Mouse (Mus musculus) limb, embryonic 15.5 days (tissue): ENCODE data around the gene Igf1. TPM values are rescaled to one million over a fixed set of nuclear protein-coding genes. Genes with fewer than 3 reads are reported as not detected.
A peak's percentile ranks its signal among the peaks of the same experiment; 100 is the strongest.

Source experiments
- ATAC-seq: fragments of 200-750 bp; cut with Nextera tagmentation; 2 replicates; pipeline ENCODE4 v1.8.0; 2017; ENCODE audit warnings: low read depth, moderate TSS enrichment; ENCODE audit not compliant: insufficient number of reproducible peaks, low FRiP score, low TSS enrichment
- H3K27ac ChIP-seq: fragments of 300-500 bp; sonication (generic); 2 replicates; pipeline ENCODE4 v1.5.1; 2015; ENCODE audit warnings: moderate library complexity, mild to moderate bottlenecking, inconsistent platforms
- H3K27me3 ChIP-seq: fragments of 300-500 bp; sonication (generic); 2 replicates; pipeline ENCODE4 v1.6.1; 2015; ENCODE audit warnings: inconsistent platforms
- H3K36me3 ChIP-seq: fragments of 300-500 bp; sonication (generic); 2 replicates; pipeline ENCODE4 v1.6.1; 2015; ENCODE audit warnings: inconsistent platforms
- H3K4me1 ChIP-seq: fragments of 300-500 bp; sonication (generic); 2 replicates; pipeline ENCODE4 v1.6.1; 2015; ENCODE audit warnings: inconsistent platforms
- H3K4me2 ChIP-seq: fragments of 300-500 bp; sonication (generic); 2 replicates; pipeline ENCODE4 v1.6.1; 2015; ENCODE audit warnings: mild to moderate bottlenecking, inconsistent platforms
- H3K4me3 ChIP-seq: fragments of 300-500 bp; sonication (generic); 2 replicates; pipeline ENCODE4 v1.5.1; 2015; ENCODE audit warnings: mild to moderate bottlenecking, inconsistent platforms
- H3K9ac ChIP-seq: fragments of 300-500 bp; sonication (generic); 2 replicates; pipeline ENCODE4 v1.6.1; 2015; ENCODE audit warnings: inconsistent platforms
- H3K9me3 ChIP-seq: fragments of 300-500 bp; sonication (generic); 2 replicates; pipeline ENCODE4 v1.6.1; 2016; ENCODE audit warnings: inconsistent platforms
- WGBS: fragments of 180-500 bp; shearing (Covaris S2); methylation state at CpG from one replicate; pipeline ENCODE4 v1.1.7; 2015; 5-methylcytosine and 5-hydroxymethylcytosine counted together
- polyA plus RNA-seq: library from polyadenylated mRNA; unstranded; fragments of >200 nt; fragmentation: Nextera tagmentation; extraction: Ambion mirVana; gene quantifications from 2 replicates; pipeline ENCODE4 v1.2.1, GENCODE M21; 2015

The Igf1 gene
- polyA plus RNA-seq, 1 experiment from 2014 or later: 76.9 TPM

DNA sequence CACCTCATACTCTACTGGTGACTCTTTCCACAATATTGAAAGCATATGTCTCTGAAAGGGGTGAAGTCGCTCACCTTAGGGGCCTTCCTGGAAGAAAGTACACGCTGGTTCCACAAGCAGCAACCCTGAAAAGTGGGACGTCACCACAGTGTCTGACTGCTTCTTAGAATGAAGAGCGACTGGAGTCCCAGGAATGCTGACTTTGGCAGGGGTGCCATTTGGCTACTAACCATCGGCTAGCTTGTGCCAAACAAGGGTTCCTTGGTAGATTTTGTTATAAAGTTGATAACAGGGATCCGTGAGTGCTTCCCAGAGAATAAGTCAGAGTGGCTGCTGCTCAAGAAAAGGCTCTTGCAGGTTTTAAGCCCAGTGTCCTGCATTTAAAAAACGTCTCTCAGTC, 4.8 kb downstream of the Igf1 start:
- ATAC-seq: no peak
- H3K4me1 ChIP-seq: peaks cover 51% of the 10 kb centered on the region
- H3K9ac ChIP-seq: no peak overlapping the region
- peaks cover 7% of the 10 kb centered on the region; the same call in 1 of the 2 replicates for H3K27me3 ChIP-seq
- H3K4me3 ChIP-seq: no peak overlapping the region
- 0 out of 2 replicates have a peak overlapping the region, but pooled peaks have one; percentile 7 for H3K4me2 ChIP-seq
- no peak overlapping the region for H3K27ac ChIP-seq
- H3K9me3 ChIP-seq: no peaks in the 10 kb centered on the region
- H3K36me3 ChIP-seq: 0 out of 2 replicates have a peak, but pooled peaks cover 4% of the 10 kb centered on the region
- WGBS: 29% methylated on average over 7 of the region's 7 CpGs

- Histone ChIP-seq H3K4me3 (no peak overlapping the region), H3K27me3 (peaks cover 7% of the 10 kb centered on the region; the same call in 1 of the 2 replicates), H3K4me2 (0 out of 2 replicates have a peak overlapping the region, but pooled peaks have one; percentile 7), H3K36me3 (0 out of 2 replicates have a peak, but pooled peaks cover 4% of the 10 kb centered on the region), H3K9me3 (no peaks in the 10 kb centered on the region), H3K27ac (no peak overlapping the region), H3K4me1 (peaks cover 47% of the 10 kb centered on the region), H3K9ac (no peak overlapping the region)
- ATAC-seq: no peak
- 33% methylated on average over 4 of the region's 4 CpGs for WGBS
These were observed 5.3 kb downstream of the Igf1 start for GRCm38 (mm10) chr10:87863326-87863725.

DNA sequence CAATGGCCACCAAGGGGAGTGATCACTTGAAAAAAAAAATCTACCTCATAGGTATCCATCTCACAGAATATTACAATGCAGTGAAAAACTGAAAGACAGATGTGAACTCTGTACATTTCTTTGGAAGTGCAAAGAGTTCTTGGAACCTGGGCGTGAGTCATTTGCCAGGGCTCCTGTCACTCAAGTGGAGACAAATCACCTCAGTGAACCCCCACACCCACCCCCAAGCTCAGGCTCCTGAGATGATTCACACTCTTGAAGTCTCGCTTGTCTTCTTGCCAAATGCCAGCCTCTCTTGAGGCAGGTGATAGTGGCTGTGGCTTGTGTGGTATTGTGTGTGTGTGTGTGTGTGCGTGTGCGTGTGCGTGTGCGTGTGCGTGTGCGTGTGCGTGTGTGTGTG, 7.6 kb downstream of the Igf1 start:
- ATAC-seq: no peak
- peaks cover 35% of the 10 kb centered on the region for H3K4me1 ChIP-seq
- H3K9ac ChIP-seq: no peak overlapping the region
- H3K4me3 ChIP-seq: no peak overlapping the region
- H3K9me3 ChIP-seq: no peaks in the 10 kb centered on the region
- H3K4me2 ChIP-seq: no peak overlapping the region
- H3K27me3 ChIP-seq: peaks cover 7% of the 10 kb centered on the region; the same call in 1 of the 2 replicates
- H3K36me3 ChIP-seq: 0 out of 2 replicates have a peak, but pooled peaks cover 4% of the 10 kb centered on the region
- WGBS: 85% methylated on average over 9 of the region's 9 CpGs
- no peak overlapping the region for H3K27ac ChIP-seq

DNA sequence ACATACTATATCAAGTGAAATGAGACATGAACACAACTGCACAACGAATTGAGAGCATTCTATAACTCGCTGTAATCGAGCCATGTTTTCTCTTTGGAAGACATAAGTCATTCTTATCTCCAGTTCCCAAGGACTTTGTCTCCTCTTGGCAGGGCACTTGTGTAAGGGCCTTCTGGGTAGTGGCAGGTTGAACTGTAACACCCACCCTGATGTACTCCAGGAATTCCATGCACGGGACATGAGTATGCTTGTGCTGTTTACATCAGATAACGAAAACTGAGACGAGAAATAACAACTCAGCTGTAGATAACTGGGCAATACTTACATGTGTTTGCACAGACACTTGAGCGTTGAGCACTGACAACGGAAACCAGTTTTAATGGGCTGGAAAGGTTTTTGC, 8.4 kb downstream of the Igf1 start:
- WGBS: 43% methylated on average over 8 of the region's 8 CpGs
- H3K9me3 ChIP-seq: no peaks in the 10 kb centered on the region
- ATAC-seq: no peak
- H3K27ac ChIP-seq: no peak overlapping the region
- 0 out of 2 replicates have a peak, but pooled peaks cover 4% of the 10 kb centered on the region for H3K36me3 ChIP-seq
- peaks cover 28% of the 10 kb centered on the region for H3K4me1 ChIP-seq
- H3K4me2 ChIP-seq: no peak overlapping the region
- no peak overlapping the region for H3K4me3 ChIP-seq
- H3K9ac ChIP-seq: no peak overlapping the region
- peaks cover 7% of the 10 kb centered on the region; the same call in 1 of the 2 replicates for H3K27me3 ChIP-seq

- 0 out of 2 replicates have a peak, but pooled peaks cover 4% of the 10 kb centered on the region for H3K36me3 ChIP-seq
- no peaks in the 10 kb centered on the region for H3K9me3 ChIP-seq
- H3K4me3 ChIP-seq: no peak overlapping the region
- WGBS: 23% methylated on average over 2 of the region's 2 CpGs
- no peak overlapping the region for H3K4me2 ChIP-seq
- no peak overlapping the region for H3K9ac ChIP-seq
- no peak for ATAC-seq
- H3K4me1 ChIP-seq: peaks cover 35% of the 10 kb centered on the region
- no peak overlapping the region for H3K27ac ChIP-seq
- H3K27me3 ChIP-seq: peaks cover 7% of the 10 kb centered on the region; the same call in 1 of the 2 replicates
These were observed 9.2 kb downstream of the Igf1 start for GRCm38 (mm10) chr10:87867217-87867616.

DNA sequence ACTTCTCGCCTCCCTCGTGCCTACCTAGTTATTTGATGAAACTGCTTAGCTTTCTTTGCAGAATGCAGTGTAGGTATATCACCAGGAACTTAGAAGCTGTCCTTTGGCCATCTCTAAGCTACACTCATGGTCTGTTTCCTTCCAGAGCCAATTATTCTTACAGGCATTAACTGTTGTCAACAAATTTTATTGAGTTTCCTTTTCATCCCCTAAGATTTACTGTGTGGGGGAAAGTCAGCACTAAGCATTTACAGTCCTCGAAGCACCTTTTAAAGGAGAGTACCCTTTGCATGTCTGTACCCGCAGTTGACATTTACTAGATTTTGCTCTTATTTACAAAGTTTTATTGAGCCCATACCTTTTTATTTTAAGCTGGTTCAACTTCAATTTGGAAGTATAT, 9.6 kb downstream of the Igf1 start:
- Histone ChIP-seq H3K9ac (no peak overlapping the region), H3K27ac (no peak overlapping the region), H3K4me3 (no peak overlapping the region), H3K36me3 (0 out of 2 replicates have a peak, but pooled peaks cover 4% of the 10 kb centered on the region), H3K27me3 (peaks cover 7% of the 10 kb centered on the region; the same call in 1 of the 2 replicates), H3K4me1 (peaks cover 39% of the 10 kb centered on the region), H3K9me3 (no peaks in the 10 kb centered on the region), H3K4me2 (no peak overlapping the region)
- 25% methylated on average over 4 of the region's 4 CpGs for WGBS
- no peak for ATAC-seq

GRCm38 (mm10) chr10:87868349-87869053, 10.4 kb downstream of the Igf1 start:
- ATAC-seq: no peak; the same call in 1 of the 2 replicates
- no peak overlapping the region for H3K4me2 ChIP-seq
- H3K4me1 ChIP-seq: peaks cover 31% of the 10 kb centered on the region

GRCm38 (mm10) chr10:87869151-87869550, 11.1 kb downstream of the Igf1 start:
- no peak overlapping the region for H3K27ac ChIP-seq
- no peak overlapping the region for H3K4me2 ChIP-seq
- H3K9ac ChIP-seq: no peak overlapping the region
- peaks cover 30% of the 10 kb centered on the region for H3K4me1 ChIP-seq
- peaks cover 7% of the 10 kb centered on the region; the same call in 1 of the 2 replicates for H3K27me3 ChIP-seq
- ATAC-seq: no peak
- H3K4me3 ChIP-seq: no peak overlapping the region
- WGBS: 31% methylated on average over 2 of the region's 2 CpGs
- H3K36me3 ChIP-seq: 0 out of 2 replicates have a peak, but pooled peaks cover 4% of the 10 kb centered on the region
- H3K9me3 ChIP-seq: no peaks in the 10 kb centered on the region

More at GRCm38 (mm10) chr10:87868349-87869053, 10.4 kb downstream of the Igf1 start:
- Histone ChIP-seq H3K9me3 (no peaks in the 10 kb centered on the region), H3K36me3 (0 out of 2 replicates have a peak, but pooled peaks cover 4% of the 10 kb centered on the region), H3K27me3 (peaks cover 7% of the 10 kb centered on the region; the same call in 1 of the 2 replicates), H3K27ac (no peak overlapping the region), H3K4me3 (no peak overlapping the region), H3K9ac (no peak overlapping the region)
- WGBS: 23% methylated on average over 9 of the region's 9 CpGs

DNA sequence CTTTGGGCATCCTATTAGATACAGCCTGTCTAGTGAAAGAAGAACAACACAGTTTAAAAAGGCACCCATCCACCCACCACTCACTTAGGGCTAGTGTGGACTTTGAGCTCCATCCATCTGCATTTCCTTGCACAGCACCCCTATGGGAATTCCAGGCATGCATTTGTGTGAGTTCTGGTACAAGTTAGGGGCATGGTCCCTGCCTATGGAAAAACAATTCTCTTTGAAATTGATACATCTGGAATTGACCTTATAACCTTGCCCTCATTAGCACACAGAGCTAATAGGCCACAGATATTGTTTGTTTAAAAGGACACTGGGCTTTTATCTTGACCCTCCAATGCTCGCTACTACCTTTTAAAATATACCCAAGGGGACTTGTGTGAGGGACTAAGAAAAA, 11.6 kb downstream of the Igf1 start:
- no peaks in the 10 kb centered on the region for H3K9me3 ChIP-seq
- peaks cover 3% of the 10 kb centered on the region; the same call in 1 of the 2 replicates for H3K27me3 ChIP-seq
- no peak for ATAC-seq
- no peak overlapping the region for H3K27ac ChIP-seq
- no peak overlapping the region for H3K4me2 ChIP-seq
- WGBS: 66% methylated on average over 1 of the region's 1 CpGs
- H3K36me3 ChIP-seq: 0 out of 2 replicates have a peak, but pooled peaks cover under 1% of the 10 kb centered on the region
- H3K4me3 ChIP-seq: no peak overlapping the region
- H3K4me1 ChIP-seq: peaks cover 29% of the 10 kb centered on the region
- H3K9ac ChIP-seq: no peak overlapping the region

- Histone ChIP-seq H3K9ac (no peak overlapping the region), H3K4me2 (no peak overlapping the region), H3K4me1 (peaks cover 23% of the 10 kb centered on the region), H3K27ac (no peak overlapping the region), H3K27me3 (no peaks in the 10 kb centered on the region), H3K36me3 (no peaks in the 10 kb centered on the region), H3K9me3 (no peaks in the 10 kb centered on the region), H3K4me3 (no peak overlapping the region)
- 21% methylated on average over 8 of the region's 8 CpGs for WGBS
- ATAC-seq: no peak
These were observed 14.0 kb downstream of the Igf1 start for GRCm38 (mm10) chr10:87871863-87872647.

GRCm38 (mm10) chr10:87872854-87873253, 14.8 kb downstream of the Igf1 start:
- Histone ChIP-seq H3K4me3 (no peak overlapping the region), H3K4me1 (peaks cover 19% of the 10 kb centered on the region), H3K27me3 (no peaks in the 10 kb centered on the region), H3K27ac (no peak overlapping the region), H3K36me3 (no peaks in the 10 kb centered on the region), H3K9ac (no peak overlapping the region), H3K4me2 (no peak overlapping the region), H3K9me3 (no peaks in the 10 kb centered on the region)
- WGBS: 22% methylated on average over 5 of the region's 5 CpGs
- ATAC-seq: no peak
